Mouse (Mus musculus) MEL (cell line): ENCODE measurements around the gene Enoph1. TPM values are rescaled to one million over a fixed set of nuclear protein-coding genes. Genes with fewer than 3 reads are reported as not detected.

Source experiments
- DNase-seq: peaks from one replicate; pipeline ENCODE4 v3.0.0; 2011; ENCODE audit warnings: low read depth, low spot score
- H3K27ac ChIP-seq: 2 replicates; pipeline ENCODE4 v1.5.1; 2012; ENCODE audit warnings: low read depth, mild to moderate bottlenecking, control low read depth, low read length, moderate library complexity; ENCODE audit not compliant: control insufficient read depth
- H3K27me3 ChIP-seq, 2 experiments: fragments of 150-350 bp in 1 of 2; sonication (generic) in 1 of 2; 2 replicates each; pipeline ENCODE4 v1.6.1; 2012; ENCODE audit warnings: low read length in 2 of 2, mild to moderate bottlenecking in 2 of 2, improper control_type of control experiment in 1 of 2, moderate library complexity in 1 of 2; ENCODE audit not compliant: insufficient read depth in 2 of 2, control insufficient read depth in 1 of 2
- H3K36me3 ChIP-seq, 2 experiments: 2 replicates each; pipeline ENCODE4 v1.6.1; 2012 to 2014; ENCODE audit warnings: low read length in 2 of 2, improper control_type of control experiment in 1 of 2, inconsistent platforms in 1 of 2, mild to moderate bottlenecking in 1 of 2; ENCODE audit not compliant: insufficient read depth in 2 of 2, control insufficient read depth in 1 of 2
- H3K4me1 ChIP-seq, 2 experiments: fragments of 150-350 bp in 1 of 2; sonication (generic) in 1 of 2; 2 replicates each; pipeline ENCODE4 v1.6.1; 2012; ENCODE audit warnings: low read length in 2 of 2, improper control_type of control experiment in 1 of 2, mild to moderate bottlenecking in 1 of 2; ENCODE audit not compliant: insufficient read depth in 2 of 2, control insufficient read depth in 1 of 2
- H3K4me3 ChIP-seq, 2 experiments: fragments of 150-350 bp in 1 of 2; sonication (generic) in 1 of 2; 2 replicates each; pipeline ENCODE4 v1.5.1; 2012; ENCODE audit warnings: low read depth in 2 of 2, low read length in 2 of 2, mild to moderate bottlenecking in 2 of 2, moderate library complexity in 2 of 2, control low read depth in 1 of 2, improper control_type of control experiment in 1 of 2; ENCODE audit not compliant: control insufficient read depth in 1 of 2, insufficient read depth in 1 of 2
- H3K79me2 ChIP-seq: 2 replicates; pipeline ENCODE4 v1.6.1; 2012; ENCODE audit warnings: mild to moderate bottlenecking, low read length, moderate library complexity; ENCODE audit not compliant: control insufficient read depth, poor library complexity, insufficient read depth
- H3K9ac ChIP-seq: 2 replicates; pipeline ENCODE4 v1.6.1; 2012; ENCODE audit warnings: low read depth, mild to moderate bottlenecking, control low read depth, low read length, moderate library complexity; ENCODE audit not compliant: control insufficient read depth, poor library complexity, severe bottlenecking
- H3K9me3 ChIP-seq: fragments of 150-350 bp; sonication (generic); replicated peaks from 2 replicates; pipeline ENCODE4 v1.6.1; 2012; ENCODE audit warnings: mild to moderate bottlenecking, low read length, improper control_type of control experiment, moderate library complexity; ENCODE audit not compliant: insufficient read depth
- CHD2 ChIP-seq: IDR thresholded peaks from 2 replicates; pipeline ENCODE4 v1.6.1; 2011; ENCODE audit warnings: low read length, improper control_type of control experiment
- CTCF ChIP-seq, 3 experiments: IDR thresholded peaks in 2 of 3; conservative IDR thresholded peaks in 1 of 3; 2 replicates each; pipeline ENCODE4 v1.5.1; 2011 to 2012; ENCODE audit warnings: low read length in 3 of 3, low read depth in 2 of 3, mild to moderate bottlenecking in 2 of 3, improper control_type of control experiment in 1 of 3, inconsistent platforms in 1 of 3, mixed read lengths in 1 of 3, moderate library complexity in 1 of 3; ENCODE audit not compliant: control insufficient read depth in 1 of 3, insufficient read depth in 1 of 3, poor library complexity in 1 of 3, severe bottlenecking in 1 of 3
- E2F4 ChIP-seq: IDR thresholded peaks from 2 replicates; pipeline ENCODE4 v1.6.1; 2011; ENCODE audit warnings: low read depth, low read length, improper control_type of control experiment, borderline replicate concordance
- ELF1 ChIP-seq: IDR thresholded peaks from 2 replicates; pipeline ENCODE4 v1.6.1; 2014; ENCODE audit warnings: low read depth, mild to moderate bottlenecking, inconsistent platforms, low read length, improper control_type of control experiment, moderate library complexity
- ETS1 ChIP-seq: IDR thresholded peaks from 2 replicates; pipeline ENCODE4 v1.6.1; 2012; ENCODE audit warnings: low read depth, mild to moderate bottlenecking, inconsistent platforms, low read length, improper control_type of control experiment, moderate library complexity
- GATA1 ChIP-seq: IDR thresholded peaks from 2 replicates; pipeline ENCODE4 v1.6.1; 2011; ENCODE audit warnings: low read depth, low read length, improper control_type of control experiment
- HCFC1 ChIP-seq: IDR thresholded peaks from 2 replicates; pipeline ENCODE4 v1.6.1; 2012; ENCODE audit warnings: low read depth, mild to moderate bottlenecking, inconsistent platforms, low read length, improper control_type of control experiment, moderate library complexity
- JUND ChIP-seq: IDR thresholded peaks from 2 replicates; pipeline ENCODE4 v1.6.1; 2011; ENCODE audit warnings: low read depth, mild to moderate bottlenecking, improper control_type of control experiment, low read length
- KAT2A ChIP-seq: conservative IDR thresholded peaks from 2 replicates; pipeline ENCODE4 v1.6.1; 2012; ENCODE audit warnings: low read depth, low read length, improper control_type of control experiment, inconsistent platforms
- MAZ ChIP-seq: IDR thresholded peaks from 2 replicates; pipeline ENCODE4 v1.6.1; 2012; ENCODE audit warnings: low read depth, mild to moderate bottlenecking, inconsistent platforms, low read length, improper control_type of control experiment
- MYB ChIP-seq: IDR thresholded peaks from 2 replicates; pipeline ENCODE4 v1.6.1; 2011; ENCODE audit warnings: mild to moderate bottlenecking, low read depth, low read length, improper control_type of control experiment
- MYC ChIP-seq: IDR thresholded peaks from 2 replicates; pipeline ENCODE4 v1.6.1; 2011; ENCODE audit warnings: low read depth, mild to moderate bottlenecking, low read length, improper control_type of control experiment, moderate library complexity
- POLR2A ChIP-seq, 2 experiments: IDR thresholded peaks; 2 replicates each; pipeline ENCODE4 v1.6.1; 2011 to 2012; ENCODE audit warnings: low read length in 2 of 2, mild to moderate bottlenecking in 2 of 2, control low read depth in 1 of 2, improper control_type of control experiment in 1 of 2, low read depth in 1 of 2, moderate library complexity in 1 of 2; ENCODE audit not compliant: control insufficient read depth in 1 of 2, insufficient read depth in 1 of 2, poor library complexity in 1 of 2
- POLR2AphosphoS2 ChIP-seq: IDR thresholded peaks from 2 replicates; pipeline ENCODE4 v1.6.1; 2011; ENCODE audit warnings: low read length, improper control_type of control experiment
- RAD21 ChIP-seq: IDR thresholded peaks from 2 replicates; pipeline ENCODE4 v1.6.1; 2011; ENCODE audit warnings: mild to moderate bottlenecking, low read depth, low read length, improper control_type of control experiment
- RCOR1 ChIP-seq: IDR thresholded peaks from 2 replicates; pipeline ENCODE4 v1.6.1; 2012; ENCODE audit warnings: low read depth, mild to moderate bottlenecking, inconsistent platforms, low read length, improper control_type of control experiment
- SIN3A ChIP-seq: IDR thresholded peaks from 2 replicates; pipeline ENCODE4 v1.6.1; 2012; ENCODE audit warnings: low read length, improper control_type of control experiment, inconsistent platforms
- TCF12 ChIP-seq: IDR thresholded peaks from 2 replicates; pipeline ENCODE4 v1.6.1; 2014; ENCODE audit warnings: low read depth, mild to moderate bottlenecking, inconsistent platforms, low read length, improper control_type of control experiment, moderate library complexity
- UBTF ChIP-seq: IDR thresholded peaks from 2 replicates; pipeline ENCODE4 v1.6.1; 2012; ENCODE audit warnings: low read depth, mild to moderate bottlenecking, inconsistent platforms, low read length, improper control_type of control experiment, moderate library complexity, borderline replicate concordance; ENCODE audit not compliant: insufficient read depth
- ZMIZ1 ChIP-seq: IDR thresholded peaks from 2 replicates; pipeline ENCODE4 v1.6.1; 2012; ENCODE audit warnings: low read depth, mild to moderate bottlenecking, inconsistent platforms, low read length, improper control_type of control experiment, moderate library complexity
- polyA plus RNA-seq, 2 experiments: library from polyadenylated mRNA; stranded (reverse) in 1 of 2; unstranded in 1 of 2; fragments of >175 nt in 1 of 2; fragments of >200 nt in 1 of 2; gene quantifications; 2 replicates each; pipeline versions ENCODE4 v1.2.1 to v1.2.4; 2012; ENCODE audit warnings: low replicate concordance in 2 of 2, low read depth in 1 of 2; ENCODE audit not compliant: insufficient read length in 2 of 2, insufficient read depth in 1 of 2, missing spikeins in 1 of 2
- total RNA-seq: library from RNA; depleted of rRNA; stranded (reverse); fragments of 300-350 nt; gene quantifications from 2 replicates; pipeline ENCODE4 v1.2.3, GENCODE M21; 2012

The Enoph1 gene
- total and polyA plus RNA-seq, 3 experiments: 83.3 to 89.0 TPM; not detected in 1

DNA sequence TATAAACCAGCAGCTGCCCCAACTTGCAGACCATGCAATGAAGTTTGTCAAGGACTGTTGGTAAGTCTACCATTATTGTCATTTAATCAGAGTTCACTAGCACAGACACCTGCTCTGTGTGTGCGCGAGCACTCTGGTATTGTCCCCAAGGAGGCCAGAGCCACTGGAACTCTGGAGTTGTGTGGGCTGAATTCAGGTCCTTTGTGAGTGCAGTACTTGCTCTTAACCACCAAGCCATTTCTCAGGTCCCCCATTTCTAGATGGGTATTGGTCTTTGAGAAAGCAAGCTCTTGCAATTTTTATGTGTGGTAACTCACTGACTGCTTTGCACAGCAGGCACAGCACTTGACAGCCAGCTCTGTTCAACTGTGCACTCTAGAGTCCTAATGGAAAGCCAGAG lies 7.7 kb upstream of the Enoph1 start:
- TF ChIP-seq ELF1: no peak
- no peak for TF ChIP-seq RCOR1
- TF ChIP-seq MYB: no peak
- peak in 1 of 3 experiments; percentile 24; a peak in 1 of 6 replicates for TF ChIP-seq CTCF (IDR thresholded peaks at IDR 0.05 in 2 of 3, conservative IDR thresholded peaks at IDR 0.05 in 1 of 3; ENCODE audit: control insufficient read depth in 1 of 3, insufficient read depth in 1 of 3, low read depth in 2 of 3, low read length in 3 of 3, poor library complexity in 1 of 3, severe bottlenecking in 1 of 3)
- TF ChIP-seq KAT2A: no peak
- peak in 1 of 2 experiments; percentile 37; a peak in 1 of 4 replicates for TF ChIP-seq POLR2A (IDR thresholded peaks at IDR 0.05; ENCODE audit: control insufficient read depth in 1 of 2, insufficient read depth in 1 of 2, low read depth in 1 of 2, low read length in 2 of 2, poor library complexity in 1 of 2)
- TF ChIP-seq POLR2AphosphoS2: peak; percentile 66; the same call in 1 of the 2 replicates
- TF ChIP-seq SIN3A: no peak
- TF ChIP-seq ZMIZ1: peak; percentile 12; the same call in 1 of the 2 replicates
- TF ChIP-seq MYC: 0 out of 2 replicates have a peak, but pooled peaks have one; percentile 15
- peaks cover 0 to 10% of the 10 kb centered on the region in 2 experiments; a peak in 1 of 4 replicates for H3K4me1 ChIP-seq
- no peaks in the 10 kb centered on the region for H3K27me3 ChIP-seq
- H3K9me3 ChIP-seq: no peaks in the 10 kb centered on the region
- peaks cover 19% of the 10 kb centered on the region for H3K79me2 ChIP-seq
- DNase-seq: peak; percentile 72
- H3K9ac ChIP-seq: no peak overlapping the region
- peaks cover 24 to 25% of the 10 kb centered on the region in 2 experiments for H3K36me3 ChIP-seq
- H3K27ac ChIP-seq: no peak overlapping the region
- H3K4me3 ChIP-seq: no peak overlapping the region

DNA sequence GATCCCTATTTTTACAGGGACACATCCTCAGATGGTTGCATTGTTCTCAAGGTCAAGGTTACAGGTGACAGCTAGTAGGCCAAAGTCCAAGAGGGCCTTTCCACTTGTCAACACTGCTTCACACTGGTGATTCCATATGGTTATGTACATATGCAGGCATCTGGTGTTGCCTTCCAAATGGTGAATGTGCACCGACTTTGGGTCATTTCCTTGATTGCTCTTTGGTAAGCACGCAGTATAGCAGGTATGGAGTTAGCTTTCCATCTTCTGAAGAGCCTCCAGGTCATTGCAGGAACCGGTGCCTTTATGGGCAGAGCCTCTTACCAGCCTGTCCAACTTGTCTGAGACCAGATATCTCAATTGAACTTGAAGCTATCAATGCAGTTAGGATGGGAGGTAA lies 7.1 kb upstream of the Enoph1 start:
- no peak for TF ChIP-seq GATA1
- TF ChIP-seq SIN3A: no peak
- no peak for TF ChIP-seq RCOR1
- TF ChIP-seq RAD21: no peak
- TF ChIP-seq HCFC1: no peak
- no peak for TF ChIP-seq MAZ
- TF ChIP-seq POLR2AphosphoS2: peak; percentile 64; the same call in 1 of the 2 replicates
- TF ChIP-seq E2F4: no peak
- peak in 1 of 2 experiments; percentile 47; a peak in 1 of 4 replicates for TF ChIP-seq POLR2A (IDR thresholded peaks at IDR 0.05; ENCODE audit: control insufficient read depth in 1 of 2, insufficient read depth in 1 of 2, low read depth in 1 of 2, low read length in 2 of 2, poor library complexity in 1 of 2)
- TF ChIP-seq CTCF (IDR thresholded peaks at IDR 0.05 in 2 of 3, conservative IDR thresholded peaks at IDR 0.05 in 1 of 3; ENCODE audit: control insufficient read depth in 1 of 3, insufficient read depth in 1 of 3, low read depth in 2 of 3, low read length in 3 of 3, poor library complexity in 1 of 3, severe bottlenecking in 1 of 3): no peak
- TF ChIP-seq ETS1: no peak
- TF ChIP-seq TCF12: no peak
- TF ChIP-seq MYC: no peak
- no peak for TF ChIP-seq UBTF
- TF ChIP-seq JUND: no peak
- 0 out of 2 replicates have a peak, but pooled peaks have one; percentile 8 for TF ChIP-seq CHD2
- TF ChIP-seq MYB: 0 out of 2 replicates have a peak, but pooled peaks have one; percentile 13
- 0 out of 2 replicates have a peak, but pooled peaks have one; percentile 59 for TF ChIP-seq ZMIZ1
- Histone ChIP-seq H3K9ac (no peak overlapping the region), H3K36me3 (peaks cover 28 to 29% of the 10 kb centered on the region in 2 experiments), H3K9me3 (no peaks in the 10 kb centered on the region), H3K4me1 (peaks cover 0 to 10% of the 10 kb centered on the region in 2 experiments; a peak in 1 of 4 replicates), H3K27me3 (no peaks in the 10 kb centered on the region), H3K27ac (no peak overlapping the region), H3K79me2 (peaks cover 25% of the 10 kb centered on the region), H3K4me3 (no peak overlapping the region)
- peak; percentile 53 for DNase-seq
